Mouse (Mus musculus): Measurements from ENCODE around the gene Catsperg1. TPM values are rescaled to one million over a fixed set of nuclear protein-coding genes. Genes with fewer than 3 reads are reported as not detected.

Gene Catsperg1
- total RNA-seq (2023) = 1 to 10 TPM; 1.7 to 2.5 TPM

GRCm38 (mm10) chr7:29213675-29214082 is at the start of gene Catsperg1:
TSS of gene Catsperg1 (minus strand) at chr7:29214035.

GRCm38 (mm10) chr7:29248261-29248841 is 34.5 kb upstream of the Catsperg1 start, which contains the start of gene 2200002D01Rik:
TSS of gene 2200002D01Rik (minus strand) at chr7:29248466.

GRCm38 (mm10) chr7:29238019-29238967 is 24.5 kb upstream of the Catsperg1 start, which contains the start of gene Yif1b:
TSS of gene Yif1b (plus strand) at chr7:29238329.

GRCm38 (mm10) chr7:29232247-29233013 is 18.6 kb upstream of the Catsperg1 start, which contains the start of gene Kcnk6:
TSS of gene Kcnk6 (minus strand) at chr7:29232515.

GRCm38 (mm10) chr7:29180077-29180853 is 33.6 kb downstream of the Catsperg1 start, which contains the start of gene Psmd8:
TSS of gene Psmd8 (minus strand) at chr7:29180701.

GRCm38 (mm10) chr7:29170066-29170754 is 43.6 kb downstream of the Catsperg1 start, which contains the start of the genes Ggn and Spred3:
TSS of gene Ggn (plus strand) at chr7:29170210.
TSS of gene Spred3 (minus strand) at chr7:29170411.

GRCm38 (mm10) chr7:29155838-29156782 is 57.7 kb downstream of the Catsperg1 start, which contains the start of gene Fam98c:
TSS of gene Fam98c (minus strand) at chr7:29156234.

GRCm38 (mm10) chr7:29134693-29135386 is 79.0 kb downstream of the Catsperg1 start, which contains the start of gene Rasgrp4:
TSS of gene Rasgrp4 (plus strand) at chr7:29134851.

Other genes with a start within 250 kb of the Catsperg1 start
- gene Eif3k, start 232.2 kb downstream of the Catsperg1 start, total RNA-seq (2023) = 100 to 1,000 TPM; 178 to 190 TPM
- 10 to 100 TPM; 33.6 to 51.4 TPM for gene Map4k1, start 232.0 kb downstream of the Catsperg1 start, total RNA-seq (2023)
- gene Ryr1, start 88.9 kb downstream of the Catsperg1 start, total RNA-seq (2023) = under 1 TPM; 0.09 to 0.18 TPM
- gene Rasgrp4, start 79.2 kb downstream of the Catsperg1 start, total RNA-seq (2023) = 100 to 1,000 TPM; 301 to 302 TPM
- gene Fam98c, start 57.8 kb downstream of the Catsperg1 start, total RNA-seq (2023) = 10 to 100 TPM; 14.3 to 19.2 TPM
- gene Ggn, start 43.8 kb downstream of the Catsperg1 start, total RNA-seq (2023) = under 1 TPM; 0.37 to 0.40 TPM
- gene Spred3, start 43.6 kb downstream of the Catsperg1 start, total RNA-seq (2023) = 1 to 10 TPM; 1.6 to 2.1 TPM
- 100 to 1,000 TPM; 160 to 185 TPM for gene Psmd8, start 33.3 kb downstream of the Catsperg1 start, total RNA-seq (2023)
- gene Kcnk6, start 18.5 kb upstream of the Catsperg1 start, total RNA-seq (2023) = 1 to 10 TPM; 7.3 to 7.5 TPM
- gene Yif1b, start 24.3 kb upstream of the Catsperg1 start, total RNA-seq (2023) = 10 to 100 TPM; 17.8 to 19.2 TPM
- gene 2200002D01Rik, start 34.4 kb upstream of the Catsperg1 start, total RNA-seq (2023) = not detected
- 10 to 100 TPM; 18.2 to 22.9 TPM for gene Spint2, start 67.9 kb upstream of the Catsperg1 start, total RNA-seq (2023)
- gene Ppp1r14a, start 75.3 kb upstream of the Catsperg1 start, total RNA-seq (2023) = not detected
- gene Dpf1, start 89.9 kb upstream of the Catsperg1 start, total RNA-seq (2023) = not detected

Data from neutrophil, adult 59 days (primary cell).